Mouse (Mus musculus): ENCODE data around the gene Syne1.

GRCm38 (mm10) chr10:5070941-5071231 is 480.4 kb downstream of the Syne1 start:
- no peak for TF ChIP-seq POLR2A (IDR thresholded peaks at IDR 0.05; ENCODE audit: borderline replicate concordance, control insufficient read depth, low read depth, low read length)
- TF ChIP-seq CTCF (IDR thresholded peaks at IDR 0.05; ENCODE audit: control insufficient read depth, insufficient read depth, low read length): no peak

Measured in bone marrow, adult 2 months (tissue).